Mouse (Mus musculus) C3H10T1/2 (cell line): ENCODE data around the gene Kbtbd8. TPM values are rescaled to one million over a fixed set of nuclear protein-coding genes. Genes with fewer than 3 reads are reported as not detected.

Experiments used
- polyA plus RNA-seq, 2 experiments: library from polyadenylated mRNA; unstranded; fragments of >200 nt; fragmentation: generic; extraction: Trizol; gene quantifications; one replicate each; pipeline ENCODE4 v1.2.1; 2012; ENCODE audit warnings: missing spikeins in 2 of 2

Gene Kbtbd8
- polyA plus RNA-seq, result under 1 TPM; 0.01 to 0.02 TPM

GRCm38 (mm10) chr6:95116946-95117345, at the start of gene Kbtbd8:
Kbtbd8 (plus strand) TSS chr6:95117240.

Other genes starting within 250 kb of the Kbtbd8 start
- gene Gm10234, start 204.9 kb downstream of the Kbtbd8 start, polyA plus RNA-seq, result not detected